Mouse (Mus musculus): ENCODE measurements around the gene Mybpc1.

DNA sequence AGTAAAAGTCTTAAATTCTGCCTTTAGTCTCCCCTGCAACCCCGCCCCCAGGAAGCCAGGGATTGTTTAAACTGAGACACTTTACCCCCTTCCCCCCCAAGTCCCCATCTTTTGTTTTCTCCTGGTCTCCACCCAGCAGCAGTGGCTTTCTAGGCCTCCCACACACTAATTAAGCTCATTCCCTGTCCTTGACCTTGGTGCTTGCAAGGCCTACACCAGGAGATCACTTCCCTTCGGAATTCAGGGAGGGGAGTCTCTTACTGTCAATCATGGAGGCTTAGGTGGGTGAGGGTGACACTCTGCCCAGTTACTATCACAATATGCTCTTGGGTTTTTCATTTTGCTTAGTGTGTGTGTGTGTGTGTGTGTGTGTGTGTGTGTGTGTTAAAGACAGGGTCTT is 57.3 kb downstream of the Mybpc1 start:
- TF ChIP-seq POLR2A (IDR thresholded peaks at IDR 0.05; ENCODE audit: borderline replicate concordance, low read depth, low read length) (no peak), CTCF (IDR thresholded peaks at IDR 0.05; ENCODE audit: low read depth, low read length) (no peak)
